Mouse (Mus musculus) gastrocnemius, postnatal 14 days (tissue): ENCODE measurements at regions not wholly inside any gene's neighbourhood (a gene's known extent, or its start where the extent isn't known, plus 50 kb on each side); places are given as distances from the start of the nearest gene placed in this dataset.

Experiments
- DNase-seq: peaks from one replicate; pipeline ENCODE4 v3.0.0; 2021; ENCODE audit warnings: mixed read lengths
- intact Hi-C: fragments of 180-260 bp; cut with DNase I; formaldehyde crosslinking; loops from one replicate; pipeline ENCODE4 v1.15.1; 2025; ENCODE audit warnings: low total_unique reads

DNA sequence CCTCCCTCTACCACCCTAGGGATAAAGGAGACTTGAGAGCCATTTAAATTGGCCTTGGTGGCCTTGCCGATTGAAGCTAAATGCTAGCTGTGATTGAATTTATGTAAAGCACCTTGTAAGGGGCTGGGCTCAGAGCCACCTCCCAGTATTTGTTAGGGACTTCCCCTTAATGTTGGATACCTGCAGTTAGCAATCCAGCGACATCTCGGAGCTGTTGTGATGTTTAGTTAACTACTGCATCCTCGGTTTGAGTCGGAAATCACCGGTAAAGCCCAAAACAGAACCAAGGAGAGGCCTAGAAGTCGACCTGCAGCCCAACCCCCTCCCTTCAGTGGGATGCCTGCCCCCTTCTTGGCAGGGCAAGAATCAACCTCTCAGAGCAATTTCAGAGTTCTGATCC is 236.3 kb downstream of the Cd83 start:
- intact Hi-C loops, result no loop called here
- no peak for DNase-seq

DNA sequence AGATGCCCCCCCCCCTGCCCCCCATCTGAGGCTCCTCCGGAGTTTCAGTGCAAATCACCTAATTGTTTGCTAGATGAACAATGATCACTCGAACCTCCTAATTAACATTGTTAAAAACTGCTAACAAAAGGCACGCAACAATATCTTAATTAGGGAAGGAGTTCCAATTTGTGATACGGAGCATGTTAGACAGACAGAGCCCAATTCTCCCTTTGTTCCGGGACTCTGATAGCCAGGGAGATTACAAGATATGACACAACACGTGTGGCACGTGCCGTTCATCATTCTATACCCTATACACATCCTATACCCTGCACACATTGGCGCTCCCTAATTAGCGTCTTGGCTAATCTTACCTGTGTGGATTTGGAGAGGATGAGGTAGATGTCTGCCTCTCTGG is 237.5 kb downstream of the Cd83 start:
- intact Hi-C loops, result no loop called here
- no peak for DNase-seq

- DNase-seq, result no peak
- intact Hi-C loops, result no loop called here
These were observed 240.0 kb downstream of the Cd83 start for GRCm38 (mm10) chr13:44024612-44025011.

GRCm38 (mm10) chr13:44026321-44027255 is 242.0 kb downstream of the Cd83 start:
- no peak for DNase-seq
- intact Hi-C loops, result no loop called here

DNA sequence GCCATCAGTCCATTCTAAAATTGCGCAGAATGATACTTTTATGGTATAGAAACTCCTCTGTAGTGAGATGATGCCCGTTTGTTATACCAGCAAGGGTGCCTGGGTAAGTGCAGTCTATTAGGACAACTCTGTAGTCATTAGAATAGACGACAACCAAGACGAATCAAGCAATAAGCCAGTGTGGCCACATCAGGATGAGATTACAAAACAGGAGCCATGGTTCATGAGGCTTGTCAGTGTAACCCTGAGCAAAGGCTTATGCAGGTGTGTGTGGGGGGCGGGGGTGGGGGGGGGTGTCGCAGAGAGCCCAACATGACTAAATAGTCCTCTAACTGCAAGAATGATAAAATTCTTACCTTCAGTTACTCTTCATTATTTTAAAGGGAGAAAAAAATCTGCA is 243.5 kb downstream of the Cd83 start:
- intact Hi-C loops, result no loop called here
- DNase-seq, result no peak

GRCm38 (mm10) chr13:44030590-44030989 is 246.0 kb downstream of the Cd83 start:
- intact Hi-C loops, result no loop called here
- peak; percentile 27 for DNase-seq

- DNase-seq, result no peak
- intact Hi-C loops, result no loop called here
These were observed 253.3 kb downstream of the Cd83 start for GRCm38 (mm10) chr13:44037774-44038294.

DNA sequence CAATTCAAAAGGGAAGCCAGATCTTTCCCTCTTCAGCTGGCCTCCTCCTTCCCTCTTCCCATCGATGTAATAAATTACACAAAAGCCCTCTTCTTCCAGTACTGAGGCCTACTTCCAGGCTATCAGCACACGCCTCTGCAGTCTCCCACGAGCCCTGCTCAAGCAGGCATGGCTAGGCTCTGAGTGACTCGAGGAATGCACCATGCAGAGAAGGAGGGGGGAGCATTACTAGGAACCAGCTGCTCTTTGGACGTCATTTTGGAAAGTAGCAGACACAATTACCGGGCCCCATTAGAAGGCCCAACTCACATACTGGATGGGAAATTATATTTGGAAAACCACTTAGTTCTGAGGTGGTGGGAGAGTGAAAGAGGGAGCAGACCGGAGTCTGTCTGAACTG is 253.7 kb downstream of the Cd83 start:
- DNase-seq, result no peak
- intact Hi-C loops, result no loop called here

DNA sequence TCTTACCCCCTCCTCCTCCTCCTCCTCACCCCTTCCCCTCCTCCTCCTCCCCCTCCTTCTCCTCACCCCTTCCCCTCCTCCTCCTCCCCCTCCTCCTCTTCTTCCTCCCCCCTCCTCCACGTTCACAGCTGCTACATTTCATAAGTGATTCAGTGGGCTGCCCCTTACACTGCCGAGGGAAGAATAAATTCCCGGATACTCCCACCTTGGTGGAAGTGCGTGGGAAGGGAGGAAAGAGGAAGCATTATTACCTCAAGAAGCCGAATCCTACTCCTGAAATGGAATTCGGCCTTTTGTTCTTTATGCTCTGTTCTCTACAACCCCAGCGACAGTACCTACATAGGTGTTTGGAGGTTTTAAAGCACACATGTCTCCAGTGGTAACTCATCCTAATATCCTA is 256.1 kb downstream of the Cd83 start:
- intact Hi-C loops, result no loop called here
- DNase-seq, result no peak

DNA sequence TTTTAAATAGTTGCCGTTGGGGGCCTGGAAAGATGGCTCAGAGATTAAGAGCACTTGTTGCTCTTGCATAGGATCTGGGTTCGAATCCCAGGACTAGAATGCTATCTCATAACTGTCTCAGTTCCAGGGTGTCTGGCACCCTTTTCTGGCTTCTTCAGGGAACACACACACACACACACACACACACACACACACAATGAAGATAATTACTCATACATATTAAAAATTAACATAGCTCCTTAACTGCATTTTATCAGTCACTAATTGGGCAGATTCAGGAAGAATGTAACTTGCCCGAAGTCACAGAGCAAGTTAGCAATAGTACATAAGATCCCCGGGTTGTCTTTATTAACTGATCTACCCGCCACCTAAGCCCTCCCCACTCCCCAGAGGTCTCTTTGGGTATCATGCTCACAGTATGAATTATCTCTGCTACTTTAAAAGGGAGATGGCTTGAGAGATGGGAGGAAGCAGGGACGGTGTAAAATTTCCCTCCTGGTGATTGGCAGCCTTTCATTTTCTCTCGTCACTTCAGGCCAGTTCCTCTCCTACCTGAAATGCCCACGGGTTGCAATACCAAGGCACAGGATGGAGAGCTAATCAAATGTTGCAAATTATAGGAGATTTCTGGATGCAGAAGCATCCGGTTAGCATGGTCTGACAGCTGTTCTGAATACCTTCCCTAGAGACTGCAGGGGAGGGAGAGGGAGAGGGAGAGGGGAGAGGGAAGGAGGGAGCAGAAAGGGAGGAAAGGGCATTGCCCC is 258.3 kb downstream of the Cd83 start:
- no peak for DNase-seq
- intact Hi-C loops, result no loop called here

GRCm38 (mm10) chr13:44043494-44043885 is 258.9 kb downstream of the Cd83 start:
- intact Hi-C loops, result no loop called here
- DNase-seq, result no peak

GRCm38 (mm10) chr13:44044546-44045216 is 260.1 kb downstream of the Cd83 start:
- intact Hi-C loops, result no loop called here
- no peak for DNase-seq

GRCm38 (mm10) chr13:44046436-44046835 is 261.9 kb downstream of the Cd83 start:
- intact Hi-C loops, result no loop called here
- no peak for DNase-seq

DNA sequence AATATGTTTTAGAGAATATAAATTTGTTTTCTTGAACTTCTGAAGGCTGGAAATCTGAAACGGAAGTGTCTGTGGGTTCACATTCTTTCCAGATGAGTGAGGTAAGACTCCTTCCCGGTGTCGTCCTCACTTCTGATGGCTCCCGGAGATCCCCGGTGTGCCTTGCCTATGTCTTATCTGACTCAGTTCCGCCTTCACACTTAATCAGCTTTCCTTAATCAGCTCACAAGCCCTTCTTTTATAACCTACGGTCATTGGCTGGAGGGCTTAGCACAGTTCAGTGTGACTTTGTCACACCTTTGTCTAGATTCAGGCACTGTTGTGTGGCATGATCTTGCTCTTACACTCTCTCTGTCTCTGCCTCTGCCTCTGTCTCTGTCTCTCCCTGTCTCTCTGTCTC is 269.6 kb downstream of the Cd83 start:
- DNase-seq, result no peak
- intact Hi-C loops, result no loop called here

DNA sequence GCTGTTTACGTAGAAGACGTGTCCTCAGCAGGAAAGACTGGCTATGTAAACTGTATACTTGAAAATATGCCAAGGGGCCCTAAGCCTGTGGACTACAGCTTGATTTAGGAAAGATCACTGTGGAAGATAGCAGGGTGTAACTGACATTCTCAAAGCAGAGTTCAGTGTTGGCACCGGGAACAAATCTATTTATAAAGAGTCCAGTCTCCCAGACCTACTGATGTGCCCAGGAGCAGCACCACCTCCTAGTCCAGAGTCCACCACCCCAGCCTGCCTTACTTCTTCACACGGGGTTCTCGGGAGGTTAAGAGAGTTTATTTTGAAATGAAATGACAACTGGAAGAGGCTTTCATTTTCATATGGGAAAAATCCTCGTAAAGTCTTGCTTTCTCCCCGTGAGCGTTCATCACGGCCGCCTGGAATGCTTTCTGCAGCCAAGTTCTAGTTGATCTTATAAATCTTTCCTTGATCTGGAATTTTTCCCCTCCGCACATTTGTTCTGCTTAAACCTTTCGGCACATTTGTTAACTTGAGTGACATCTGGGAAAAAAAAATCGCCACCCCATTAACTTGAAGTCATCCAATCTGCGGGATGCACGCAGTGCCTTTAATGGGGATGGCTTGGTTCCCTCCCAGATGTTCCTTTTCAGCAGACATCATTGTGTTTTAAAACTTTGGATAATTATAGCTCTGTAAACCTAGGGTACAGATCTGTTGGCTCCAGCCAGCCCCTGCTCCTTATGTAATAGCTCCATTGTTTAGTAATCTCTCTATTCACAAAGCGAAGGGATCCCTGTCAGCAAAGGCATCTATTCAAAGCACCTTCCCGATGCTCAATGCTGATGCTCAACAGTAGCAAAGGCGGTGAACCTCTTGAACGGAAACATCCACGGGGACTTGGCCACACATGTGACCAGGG is 271.3 kb downstream of the Cd83 start:
- no peak for DNase-seq
- intact Hi-C loops, result no loop called here

DNA sequence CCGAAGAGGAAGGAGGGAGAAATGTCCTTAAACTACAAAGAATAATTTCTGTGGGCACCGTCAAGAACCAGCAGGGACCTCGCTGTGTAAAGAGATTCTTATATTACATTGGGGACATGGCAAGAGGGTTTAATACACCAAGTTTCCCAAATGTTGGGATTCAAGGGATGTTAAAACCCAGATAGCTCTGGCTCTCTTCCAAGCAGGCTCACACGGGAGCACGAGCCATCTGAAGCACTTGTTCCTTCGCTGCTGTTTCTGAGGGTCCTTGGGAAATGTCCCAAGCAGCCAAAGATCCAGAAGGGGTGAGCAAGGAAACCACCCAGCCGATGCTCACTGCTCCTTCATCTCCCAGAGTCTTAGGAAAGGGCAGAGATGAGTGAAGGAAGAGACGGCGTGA is 272.1 kb downstream of the Cd83 start:
- intact Hi-C loops, result no loop called here
- DNase-seq, result no peak

GRCm38 (mm10) chr13:44057542-44057941 is 273.0 kb downstream of the Cd83 start:
- no peak for DNase-seq
- intact Hi-C loops, result no loop called here

- DNase-seq, result no peak
- intact Hi-C loops, result no loop called here
These were observed 273.7 kb downstream of the Cd83 start for GRCm38 (mm10) chr13:44058277-44058676.

GRCm38 (mm10) chr13:44059436-44059835 is 274.9 kb downstream of the Cd83 start:
- intact Hi-C loops, result no loop called here
- no peak for DNase-seq
